Mouse (Mus musculus) liver, postnatal 0 days (tissue): ENCODE data around the gene Cops6. TPM values are rescaled to one million over a fixed set of nuclear protein-coding genes. Genes with fewer than 3 reads are reported as not detected.
A peak's percentile ranks its signal among the peaks of the same experiment; 100 is the strongest.

Source experiments
- ATAC-seq: fragments of 200-750 bp; cut with Nextera tagmentation; 2 replicates; pipeline ENCODE4 v1.8.0; 2017; ENCODE audit warnings: mild to moderate bottlenecking, moderate library complexity
- DNase-seq: peaks from one replicate; pipeline ENCODE4 v3.0.0-alpha.2; 2016
- H3K27ac ChIP-seq: fragments of 300-500 bp; sonication (generic); 2 replicates; pipeline ENCODE4 v1.5.1; 2014; ENCODE audit warnings: antibody characterized with exemption, moderate library complexity, mild to moderate bottlenecking, low read depth
- H3K27me3 ChIP-seq: fragments of 300-500 bp; sonication (generic); 2 replicates; pipeline ENCODE4 v1.6.1; 2014; ENCODE audit warnings: low read length, control low read depth, mixed read lengths; ENCODE audit not compliant: insufficient read depth
- H3K36me3 ChIP-seq: fragments of 300-500 bp; sonication (generic); replicated peaks from 2 replicates; pipeline ENCODE4 v1.6.1; 2014; ENCODE audit warnings: mild to moderate bottlenecking, control low read depth, low read length, moderate library complexity, mixed read lengths; ENCODE audit not compliant: insufficient read depth
- H3K4me1 ChIP-seq: fragments of 300-500 bp; sonication (generic); 2 replicates; pipeline ENCODE4 v1.6.1; 2014; ENCODE audit warnings: antibody characterized with exemption, mild to moderate bottlenecking, control low read depth; ENCODE audit not compliant: insufficient read depth
- H3K4me2 ChIP-seq: fragments of 300-500 bp; sonication (generic); 2 replicates; pipeline ENCODE4 v1.6.1; 2014; ENCODE audit warnings: low read depth, mild to moderate bottlenecking, low read length, moderate library complexity, mixed read lengths
- H3K4me3 ChIP-seq: fragments of 300-500 bp; sonication (generic); 2 replicates; pipeline ENCODE4 v1.5.1; 2014; ENCODE audit warnings: low read depth, low read length
- H3K9ac ChIP-seq: fragments of 300-500 bp; sonication (generic); replicated peaks from 2 replicates; pipeline ENCODE4 v1.6.1; 2014; ENCODE audit warnings: mild to moderate bottlenecking, moderate library complexity
- H3K9me3 ChIP-seq: fragments of 300-500 bp; sonication (generic); 2 replicates; pipeline ENCODE4 v1.6.1; 2016; ENCODE audit warnings: mild to moderate bottlenecking, control low read depth, low read length, mixed read lengths
- CTCF ChIP-seq: sonication (generic); IDR thresholded peaks from 2 replicates; pipeline ENCODE4 v1.5.1; 2016; ENCODE audit warnings: antibody characterized with exemption, low read depth
- EP300 ChIP-seq: IDR thresholded peaks from 2 replicates; pipeline ENCODE4 v1.6.1; 2016; ENCODE audit warnings: antibody characterized with exemption, low read depth, mild to moderate bottlenecking
- WGBS: fragments of 180-500 bp; shearing (Covaris S2); extraction: QIAGEN DNeasy Blood & Tissue Kit; methylation state at CpG from one replicate; pipeline ENCODE4 v1.1.7; 2014; ENCODE audit not compliant: insufficient replicate concordance; 5-methylcytosine and 5-hydroxymethylcytosine counted together
- microRNA counts: library from miRNA; unstranded; fragments of <30 nt; microRNA quantifications from one replicate; lab custom pipeline; 2015
- microRNA-seq: library from miRNA; unstranded; fragments of <30 nt; microRNA quantifications from one replicate; pipeline ENCODE4, GENCODE M21; 2016
- polyA plus RNA-seq: library from polyadenylated mRNA; unstranded; fragments of >200 nt; fragmentation: Nextera tagmentation; extraction: Ambion mirVana; gene quantifications from 2 replicates; pipeline ENCODE4 v1.2.1, GENCODE M21; 2015

Cops6 gene
- polyA plus RNA-seq, 1 experiment from 2014 or later, result 222 TPM

- Histone ChIP-seq H3K4me1 (peaks cover 9% of the 10 kb centered on the region), H3K4me2 (no peak overlapping the region), H3K27ac (no peak overlapping the region), H3K27me3 (no peaks in the 10 kb centered on the region), H3K9ac (no peak overlapping the region), H3K4me3 (no peak overlapping the region), H3K9me3 (no peaks in the 10 kb centered on the region), H3K36me3 (no peaks in the 10 kb centered on the region)
- DNase-seq (no peak), ATAC-seq (no peak)
- TF ChIP-seq EP300 (no peak), CTCF (peak; percentile 43)
- 14% methylated on average over 1 of the region's 1 CpGs for WGBS
These were observed 38.7 kb downstream of the Cops6 start for GRCm38 (mm10) chr5:138199576-138199975.

- no peaks in the 10 kb centered on the region for H3K9me3 ChIP-seq
- DNase-seq (no peak), ATAC-seq (no peak)
- no peak overlapping the region for H3K9ac ChIP-seq
- TF ChIP-seq CTCF, result no peak
- TF ChIP-seq EP300, result no peak
- no peaks in the 10 kb centered on the region for H3K4me1 ChIP-seq
- WGBS, result 80% methylated on average over 3 of the region's 3 CpGs
- H3K27ac ChIP-seq, result no peak overlapping the region
- H3K27me3 ChIP-seq, result no peaks in the 10 kb centered on the region
- H3K4me3 ChIP-seq, result no peak overlapping the region
- H3K4me2 ChIP-seq, result no peak overlapping the region
- no peaks in the 10 kb centered on the region for H3K36me3 ChIP-seq
These were observed 41.2 kb downstream of the Cops6 start for GRCm38 (mm10) chr5:138202086-138202485.

GRCm38 (mm10) chr5:138207253-138207652 is 46.4 kb downstream of the Cops6 start:
- ATAC-seq (no peak), DNase-seq (no peak)
- Histone ChIP-seq H3K9ac (no peak overlapping the region), H3K27ac (no peak overlapping the region), H3K4me2 (no peak overlapping the region), H3K9me3 (no peaks in the 10 kb centered on the region), H3K27me3 (no peaks in the 10 kb centered on the region), H3K36me3 (no peaks in the 10 kb centered on the region), H3K4me1 (no peaks in the 10 kb centered on the region), H3K4me3 (no peak overlapping the region)
- 68% methylated on average over 1 of the region's 1 CpGs for WGBS
- TF ChIP-seq CTCF, result no peak
- no peak for TF ChIP-seq EP300

- DNase-seq (no peak), ATAC-seq (no peak)
- H3K9me3 ChIP-seq, result no peaks in the 10 kb centered on the region
- 71% methylated on average over 4 of the region's 4 CpGs for WGBS
- H3K9ac ChIP-seq, result no peak overlapping the region
- H3K36me3 ChIP-seq, result no peaks in the 10 kb centered on the region
- no peak overlapping the region for H3K4me2 ChIP-seq
- no peaks in the 10 kb centered on the region for H3K27me3 ChIP-seq
- H3K4me3 ChIP-seq, result no peak overlapping the region
- H3K4me1 ChIP-seq, result no peaks in the 10 kb centered on the region
- no peak overlapping the region for H3K27ac ChIP-seq
- TF ChIP-seq EP300 (no peak), CTCF (no peak)
These were observed 47.0 kb downstream of the Cops6 start for GRCm38 (mm10) chr5:138207873-138208272.

MicroRNA genes within 50 kb of the gene (microRNA counts, 519-probe panel; counts per million panel counts)
- microRNA mmu-miR-106b (lab: Ali Mortazavi, UCI), result 5,567 counts per million, percentile 63 among the panel's probes with 10 or more counts
- 7,977 counts per million, percentile 92 among the panel's probes with 10 or more counts for microRNA mmu-miR-25 (lab: Ali Mortazavi, UCI)
- 5,465 counts per million, percentile 62 among the panel's probes with 10 or more counts for microRNA mmu-miR-93 (lab: Ali Mortazavi, UCI)

Small RNA genes within 50 kb of the gene (microRNA-seq; reads per million reads assigned to microRNA genes)
- gene Mir106b, result 5,646 reads per million, percentile 88 among the genes with 10 or more reads in this experiment
- 1,101 reads per million, percentile 73 among the genes with 10 or more reads in this experiment for gene Mir25
- 6,501 reads per million, percentile 90 among the genes with 10 or more reads in this experiment for gene Mir93

Other genes starting within 250 kb of the Cops6 start
- gene Cyp3a13, start 239.5 kb upstream of the Cops6 start, polyA plus RNA-seq, result 81.3 and 89.1 TPM in 2 replicates
- gene Gjc3, start 198.0 kb upstream of the Cops6 start, polyA plus RNA-seq, result 0.22 and 0.26 TPM in 2 replicates
- 745 and 764 TPM in 2 replicates for gene Azgp1, start 179.6 kb upstream of the Cops6 start, polyA plus RNA-seq
- not detected in 2 replicates for gene Smok3a, start 139.8 kb upstream of the Cops6 start, polyA plus RNA-seq
- gene Smok3b, start 139.6 kb upstream of the Cops6 start, polyA plus RNA-seq, result not detected in 2 replicates
- gene Smok3c, start 107.9 kb upstream of the Cops6 start, polyA plus RNA-seq, result not detected in 2 replicates
- gene Zkscan1, start 76.0 kb upstream of the Cops6 start, polyA plus RNA-seq, result 3.5 and 4.2 TPM in 2 replicates
- 10.3 and 12.3 TPM in 2 replicates for gene Zscan21, start 44.2 kb upstream of the Cops6 start, polyA plus RNA-seq
- 3.8 and 6.5 TPM in 2 replicates for gene Zfp113, start 5.3 kb upstream of the Cops6 start, polyA plus RNA-seq
- 3.0 and 3.8 TPM in 2 replicates for gene Ap4m1, start 10.9 kb downstream of the Cops6 start, polyA plus RNA-seq
- gene Mcm7, start 11.4 kb downstream of the Cops6 start, polyA plus RNA-seq, result 74.7 and 83.3 TPM in 2 replicates
- gene Taf6, start 26.4 kb downstream of the Cops6 start, polyA plus RNA-seq, result 17.3 and 20.6 TPM in 2 replicates
- gene Cnpy4, start 26.4 kb downstream of the Cops6 start, polyA plus RNA-seq, result 6.7 and 7.5 TPM in 2 replicates
- gene Mblac1, start 33.2 kb downstream of the Cops6 start, polyA plus RNA-seq, result 2.9 and 3.2 TPM in 2 replicates
- 0.53 and 0.58 TPM in 2 replicates for gene Nxpe5, start 64.8 kb downstream of the Cops6 start, polyA plus RNA-seq
- gene Lamtor4, start 94.4 kb downstream of the Cops6 start, polyA plus RNA-seq, result 47.5 and 47.8 TPM in 2 replicates
- 2.3 and 2.4 TPM in 2 replicates for gene BC037034, start 103.0 kb downstream of the Cops6 start, polyA plus RNA-seq
- 0.12 TPM in 1 of 2 replicates, not detected in the other for gene Gal3st4, start 111.8 kb downstream of the Cops6 start, polyA plus RNA-seq
- not detected in 2 replicates for gene Gm43720, start 118.9 kb downstream of the Cops6 start, polyA plus RNA-seq
- gene Gpc2, start 118.9 kb downstream of the Cops6 start, polyA plus RNA-seq, result 0.21 and 0.44 TPM in 2 replicates
- 0.41 and 0.44 TPM in 2 replicates for gene Stag3, start 119.2 kb downstream of the Cops6 start, polyA plus RNA-seq
- gene Pvrig, start 180.9 kb downstream of the Cops6 start, polyA plus RNA-seq, result 0.46 and 0.56 TPM in 2 replicates